Mouse (Mus musculus) cerebellum, adult 9-10 months (tissue): Measurements from ENCODE around the gene Bcl2.

Source experiments
- DNase-seq: peaks from one replicate; pipeline ENCODE4 v3.0.0; 2022

The Bcl2 gene

DNA sequence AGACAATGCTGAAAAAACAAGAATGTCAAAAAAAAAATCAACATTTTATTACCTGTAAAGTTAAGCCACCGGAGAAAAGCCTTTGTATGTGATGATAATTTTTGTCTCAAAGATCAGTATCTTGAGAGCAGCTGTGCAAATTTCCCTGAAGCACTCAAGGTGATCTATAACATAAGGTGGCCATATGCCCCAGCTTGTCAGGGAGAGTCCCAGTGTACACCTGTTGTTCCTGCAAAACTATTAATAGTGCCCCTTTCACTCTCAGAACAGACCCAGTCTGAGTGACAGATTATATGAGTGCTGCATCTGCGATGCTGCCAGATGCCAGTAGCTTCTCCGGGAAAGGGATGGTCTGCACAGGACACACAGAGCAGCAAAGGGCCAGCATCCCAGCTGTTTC is 95.3 kb downstream of the Bcl2 start:
- DNase-seq = no peak

DNA sequence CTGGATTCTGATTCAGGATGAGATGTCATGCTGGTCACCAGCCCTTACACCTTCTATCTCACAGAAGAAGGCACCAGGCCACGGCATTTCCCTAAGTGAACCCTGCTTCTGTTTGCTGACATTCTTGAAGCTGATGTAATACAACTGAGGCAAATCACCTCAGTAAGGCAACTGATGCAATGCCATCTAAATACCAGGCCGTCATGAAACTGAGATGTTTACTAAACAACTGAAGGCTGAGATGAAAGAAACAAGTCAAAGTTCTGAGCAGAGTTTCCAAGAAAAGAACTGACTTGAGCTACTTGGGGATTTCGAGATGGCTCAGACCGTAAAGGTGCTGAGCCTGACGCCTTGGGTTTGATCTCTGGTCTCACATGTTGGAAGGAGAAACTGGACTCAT is 97.1 kb downstream of the Bcl2 start:
- no peak for DNase-seq

DNA sequence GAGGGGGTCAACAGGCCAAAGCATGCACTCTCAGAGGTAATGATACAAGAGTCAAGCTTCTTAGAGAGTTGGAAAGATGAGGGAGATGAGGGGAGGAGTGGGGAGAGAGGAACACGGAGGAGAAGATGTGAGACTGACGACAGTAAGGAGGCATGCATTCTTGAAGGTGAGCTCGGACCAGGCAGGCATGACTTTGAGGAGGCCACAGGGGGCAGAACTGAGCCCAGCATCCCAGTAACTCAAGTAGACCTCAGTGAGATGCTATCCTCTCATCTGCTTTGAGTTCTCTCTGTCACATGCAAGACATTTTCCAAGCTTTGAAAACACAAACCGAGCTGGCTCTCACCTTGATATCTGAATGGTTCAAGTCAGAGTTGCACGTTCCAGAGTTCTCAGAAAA is 100.7 kb downstream of the Bcl2 start:
- DNase-seq = no peak

DNA sequence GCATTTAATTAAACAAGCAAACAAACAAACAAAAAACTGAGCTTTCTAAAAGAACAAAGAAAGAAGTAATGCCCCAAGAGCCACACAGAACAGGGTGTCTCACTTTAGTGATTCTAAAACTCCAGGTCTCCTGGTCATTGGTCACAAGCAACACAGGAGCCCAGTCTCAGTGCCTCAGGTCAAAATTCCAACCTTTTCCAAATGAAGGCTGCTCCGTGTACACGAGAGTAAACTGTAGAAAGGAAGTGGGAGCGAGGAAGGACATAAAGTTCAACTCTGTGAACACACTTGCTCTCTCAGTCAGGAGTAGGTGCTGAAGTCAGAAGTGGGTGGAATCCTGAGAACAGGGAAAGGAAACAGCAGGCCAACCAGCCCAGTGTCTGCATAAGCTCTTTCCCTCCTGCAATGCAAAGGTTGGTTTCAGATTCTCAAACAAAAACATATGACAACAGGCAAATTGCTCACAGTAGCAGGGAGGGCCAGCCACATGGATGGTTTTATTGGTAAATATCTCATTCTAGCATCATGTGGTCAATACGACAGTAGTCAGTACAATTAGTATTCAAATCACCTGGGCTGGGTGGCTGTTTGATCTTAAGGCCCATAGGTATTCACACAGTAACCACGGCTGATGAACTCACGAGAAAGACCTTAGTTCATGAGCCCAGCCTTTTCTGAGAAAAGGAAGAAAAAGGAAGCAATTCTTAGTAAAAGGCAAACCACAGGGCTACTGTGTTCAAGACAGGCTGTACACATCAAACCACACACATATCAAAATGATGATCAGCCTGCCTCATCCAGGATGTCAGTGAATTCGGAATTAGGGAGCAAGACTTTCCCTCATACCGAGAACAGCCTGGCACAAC is 101.7 kb downstream of the Bcl2 start:
- DNase-seq = no peak

DNA sequence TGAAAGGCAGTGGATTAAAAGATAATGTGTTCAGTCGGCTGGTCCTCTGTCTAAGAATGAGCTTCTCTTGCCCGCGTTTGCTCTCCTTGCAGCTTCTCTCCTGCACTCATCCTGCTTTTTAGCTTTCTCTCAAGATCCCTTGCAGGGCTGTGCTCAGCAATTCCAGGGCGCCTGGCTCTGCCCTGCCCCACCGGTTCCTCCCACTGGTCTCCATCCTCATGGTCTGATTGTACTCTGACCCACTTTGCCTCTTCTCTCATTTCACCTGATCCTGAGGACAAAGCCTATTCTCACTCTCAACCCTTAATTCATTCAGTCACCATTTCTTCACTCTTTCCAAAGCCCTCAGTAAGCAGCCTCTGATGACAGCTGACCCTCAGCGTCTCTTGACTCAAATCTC is 102.8 kb downstream of the Bcl2 start:
- DNase-seq = no peak

DNA sequence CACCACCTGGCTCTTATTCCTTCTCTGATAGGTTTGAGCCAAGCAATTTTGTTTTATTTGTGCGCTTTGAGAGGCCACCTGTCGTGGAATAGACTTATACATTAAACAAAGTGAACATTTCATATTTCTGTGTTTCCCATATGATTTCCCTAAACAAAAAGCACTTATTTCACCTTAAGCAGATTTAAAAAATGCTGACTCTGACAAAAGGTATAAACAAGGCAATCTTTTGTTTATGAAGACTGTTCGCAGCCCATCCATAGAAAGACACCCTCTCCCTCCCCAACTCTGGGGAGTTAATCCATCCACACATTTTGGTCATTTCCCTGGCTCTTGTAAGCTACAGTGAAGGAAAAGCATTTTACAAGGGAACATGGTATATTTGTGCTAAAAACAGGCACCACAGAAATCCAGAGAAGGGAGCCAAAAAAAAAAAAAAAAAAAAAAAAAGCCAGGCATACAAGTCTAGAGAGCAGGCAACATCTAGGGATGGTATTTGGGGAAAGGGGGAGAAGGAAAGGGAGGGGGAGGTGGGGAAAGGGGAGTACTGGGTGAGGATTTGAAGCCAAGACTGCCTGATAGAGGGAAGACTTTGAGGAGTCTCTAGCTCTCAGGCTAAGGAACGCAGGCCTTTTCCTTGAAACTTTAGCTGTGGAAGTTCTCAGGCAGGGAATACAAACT is 105.8 kb downstream of the Bcl2 start:
- DNase-seq = no peak

DNA sequence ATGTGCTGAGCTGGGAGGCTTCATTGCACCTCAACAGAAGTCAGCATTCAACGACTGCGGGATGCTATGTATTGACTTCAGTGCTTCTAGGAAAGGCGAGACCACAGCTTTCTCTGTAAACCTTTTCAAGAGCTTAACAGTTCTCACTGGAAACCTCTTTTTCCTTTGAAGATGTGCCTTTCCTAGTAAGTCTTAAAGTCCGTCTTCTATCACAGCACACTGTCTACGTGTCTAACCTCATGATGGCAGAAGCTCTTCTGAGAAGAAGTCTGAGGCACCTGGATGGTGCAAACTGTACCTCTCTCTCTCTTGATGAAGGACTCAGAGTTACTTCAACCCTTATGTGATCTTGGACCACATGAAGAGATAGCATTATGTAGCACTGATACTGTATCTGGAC is 107.1 kb downstream of the Bcl2 start:
- no peak for DNase-seq

DNA sequence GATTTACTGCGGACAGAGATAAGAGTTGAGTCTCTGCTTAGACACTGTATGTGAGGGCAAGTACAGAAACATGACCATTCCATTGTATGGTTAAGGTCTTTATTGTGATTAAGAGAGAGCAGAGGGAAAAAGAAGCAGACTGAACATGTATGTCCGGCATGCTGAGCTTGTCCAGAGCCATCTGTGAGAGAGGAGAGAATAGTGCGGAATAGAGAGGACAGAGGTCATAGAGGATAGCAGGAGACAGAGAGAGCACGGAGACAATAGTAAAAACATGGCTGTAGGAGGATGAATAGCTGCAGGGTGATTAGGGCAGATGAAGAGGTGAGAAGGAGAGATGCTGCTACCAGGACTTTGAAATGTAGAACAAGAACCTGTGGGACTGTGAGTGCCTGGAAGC is 110.7 kb downstream of the Bcl2 start:
- no peak for DNase-seq

DNA sequence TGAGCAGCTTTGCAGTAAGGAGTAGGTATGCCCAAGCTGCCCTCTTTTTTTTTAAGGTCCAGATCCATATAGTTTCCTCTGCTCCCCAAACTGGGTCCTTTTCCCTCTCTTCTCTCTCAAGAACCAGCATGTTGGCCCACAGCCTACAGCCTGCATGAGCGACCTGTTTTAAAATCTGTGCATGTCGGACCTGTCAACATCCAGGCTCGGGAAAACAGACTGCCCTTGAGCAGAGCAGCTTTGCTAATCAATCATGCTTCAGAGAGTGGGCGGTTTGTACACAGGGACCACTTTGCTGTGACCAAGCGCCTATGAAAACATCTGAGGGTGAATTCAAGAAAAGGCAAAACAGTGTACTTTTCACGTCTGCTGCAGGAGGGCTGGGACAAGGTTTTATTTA is 111.1 kb downstream of the Bcl2 start:
- peak; percentile 53 for DNase-seq

DNA sequence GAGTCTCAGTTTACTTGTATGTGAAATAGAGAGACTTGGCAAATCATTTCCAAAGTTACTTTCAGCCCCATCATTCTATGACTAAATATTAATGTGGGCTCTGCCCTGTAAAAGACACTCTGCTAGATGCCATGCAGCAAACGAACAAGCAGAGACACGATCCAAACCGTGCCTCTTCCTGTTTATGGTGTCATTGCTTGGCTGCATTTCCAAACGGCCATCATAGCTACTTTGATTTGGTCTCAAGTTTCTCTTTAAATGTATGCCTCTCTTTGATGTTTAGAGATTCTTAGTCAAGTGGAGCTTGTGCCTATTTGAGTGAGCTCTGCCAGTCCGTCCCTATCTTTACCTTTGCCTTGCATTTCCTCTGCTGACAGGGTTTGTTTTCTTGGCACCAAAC is 111.5 kb downstream of the Bcl2 start:
- DNase-seq = no peak

DNA sequence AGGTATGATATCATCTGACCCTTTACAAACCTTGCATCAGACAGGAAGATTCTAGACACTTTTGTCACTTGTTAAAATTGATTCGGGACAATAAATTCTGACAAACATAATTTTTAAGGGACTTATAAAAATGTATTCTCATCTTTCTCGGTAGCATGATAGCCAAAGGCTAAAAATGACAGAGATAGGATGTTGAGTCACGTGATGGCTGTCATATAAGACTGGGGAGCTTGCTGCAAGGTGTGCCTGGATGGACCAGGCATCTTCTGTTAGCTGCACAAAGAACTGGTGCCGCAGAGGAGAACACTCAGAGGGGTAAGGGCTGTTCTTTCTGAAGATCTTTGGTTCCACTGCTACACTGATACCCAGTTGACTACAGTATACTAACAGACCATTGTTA is 112.8 kb downstream of the Bcl2 start:
- DNase-seq = no peak

DNA sequence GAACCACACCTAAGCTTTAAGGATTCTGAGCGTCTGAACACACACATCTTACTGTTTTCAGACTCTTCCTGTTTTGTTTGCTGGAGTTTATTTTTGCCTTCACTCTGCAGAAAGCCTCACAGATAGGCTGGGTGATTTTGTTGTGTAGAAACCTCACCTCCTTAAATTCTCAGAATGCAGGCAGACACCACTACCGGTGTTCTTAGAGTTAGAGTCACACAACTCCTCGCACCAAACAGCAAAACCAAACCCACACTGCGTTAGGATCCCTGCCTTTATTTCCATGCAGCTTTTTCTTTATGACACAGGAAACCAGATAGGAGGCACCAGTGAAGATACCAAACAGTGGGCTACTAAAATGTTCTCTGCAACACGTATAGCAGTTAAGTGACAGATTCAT is 113.2 kb downstream of the Bcl2 start:
- DNase-seq = no peak

DNA sequence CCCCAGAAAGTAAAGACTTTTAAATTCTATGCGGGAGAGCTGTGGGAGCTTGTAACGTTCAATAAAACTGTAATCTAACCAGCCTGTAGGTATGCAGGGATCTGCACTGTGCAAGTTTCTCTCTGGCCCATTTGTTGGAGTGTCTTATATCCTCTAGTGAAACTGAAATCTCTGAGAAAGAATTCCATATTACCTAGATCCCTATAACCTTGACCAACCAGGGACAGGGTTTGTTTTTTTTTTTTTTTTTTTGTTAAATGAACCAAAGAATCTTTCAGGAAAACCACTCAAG is 115.8 kb downstream of the Bcl2 start:
- no peak for DNase-seq

DNA sequence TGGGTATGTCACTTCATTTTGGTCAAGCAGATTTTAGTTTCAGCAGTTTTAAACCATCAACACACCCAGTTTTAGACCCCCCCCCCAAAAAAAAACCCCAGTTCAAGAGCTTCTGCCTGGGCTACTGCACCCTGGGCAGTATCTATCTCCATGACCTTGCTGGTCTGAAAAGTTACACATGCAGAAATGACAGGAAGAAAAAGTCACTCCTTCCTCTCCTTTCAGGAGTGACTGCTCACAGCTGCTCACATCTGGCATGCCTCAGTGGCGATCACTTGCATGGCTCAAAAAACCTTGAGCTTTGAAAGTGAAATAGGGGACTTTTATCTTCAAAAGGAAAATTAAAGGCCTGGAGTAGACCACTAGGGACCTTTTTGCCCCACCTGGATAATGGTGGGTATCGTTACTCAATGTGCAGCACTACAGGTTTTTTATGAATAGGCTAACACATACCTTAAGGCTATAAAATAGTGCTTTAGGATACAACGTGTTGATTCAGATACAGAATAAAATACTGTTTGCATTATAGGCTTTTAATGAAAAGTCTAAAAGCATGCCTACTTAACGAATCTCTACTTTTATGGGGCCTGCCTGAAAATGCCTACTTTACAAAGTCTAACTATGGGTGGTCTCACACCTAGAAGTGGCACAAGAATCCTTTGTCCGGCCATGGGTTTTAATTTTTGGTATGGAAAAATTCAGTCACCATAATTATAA is 116.3 kb downstream of the Bcl2 start:
- DNase-seq = no peak

DNA sequence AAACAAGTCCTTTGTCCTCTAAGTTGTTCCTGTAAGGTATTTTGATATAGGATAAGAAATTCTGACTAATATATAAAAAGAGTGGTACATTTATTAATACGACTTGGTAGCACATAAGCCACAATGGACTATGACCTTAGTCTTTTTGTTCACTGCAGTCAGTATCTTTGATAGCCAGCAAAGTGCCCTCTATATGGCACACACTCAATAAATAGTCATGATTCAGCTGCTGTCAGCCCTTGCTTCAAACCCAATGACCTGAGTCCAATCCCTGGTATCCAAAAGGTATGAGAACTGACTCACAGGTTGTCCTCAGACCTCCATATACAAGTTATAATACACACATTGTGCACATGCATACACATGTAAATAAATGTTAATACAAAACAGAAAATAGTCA is 117.7 kb downstream of the Bcl2 start:
- no peak for DNase-seq

DNA sequence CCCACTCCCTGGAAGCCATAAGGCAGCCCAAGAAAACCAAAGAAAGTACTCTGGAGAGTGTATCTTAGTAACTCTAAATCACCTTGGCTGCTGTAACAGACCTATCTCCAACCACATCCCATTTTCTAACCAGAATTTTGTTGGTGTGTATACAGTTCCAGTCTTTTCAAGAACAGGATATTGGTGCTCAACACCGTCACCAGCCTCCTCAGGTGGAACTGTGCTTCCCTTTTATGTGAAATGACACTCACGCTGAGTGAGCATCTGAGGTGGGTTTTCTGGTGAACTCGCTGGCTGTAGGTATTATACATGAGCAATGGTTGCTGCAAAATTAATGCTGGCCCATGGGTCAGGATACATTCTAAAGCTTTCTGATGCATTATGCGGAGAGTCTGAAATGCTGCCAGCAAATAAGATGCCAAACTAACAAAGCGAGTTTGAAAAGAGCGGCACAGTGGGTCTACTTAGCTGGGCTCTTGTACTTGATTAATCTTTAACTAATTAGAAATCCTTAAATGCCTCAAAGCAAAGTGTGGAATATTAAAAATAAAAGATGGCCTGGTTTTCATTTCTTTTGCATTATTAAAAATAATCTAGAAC is 118.7 kb downstream of the Bcl2 start:
- DNase-seq = no peak

DNA sequence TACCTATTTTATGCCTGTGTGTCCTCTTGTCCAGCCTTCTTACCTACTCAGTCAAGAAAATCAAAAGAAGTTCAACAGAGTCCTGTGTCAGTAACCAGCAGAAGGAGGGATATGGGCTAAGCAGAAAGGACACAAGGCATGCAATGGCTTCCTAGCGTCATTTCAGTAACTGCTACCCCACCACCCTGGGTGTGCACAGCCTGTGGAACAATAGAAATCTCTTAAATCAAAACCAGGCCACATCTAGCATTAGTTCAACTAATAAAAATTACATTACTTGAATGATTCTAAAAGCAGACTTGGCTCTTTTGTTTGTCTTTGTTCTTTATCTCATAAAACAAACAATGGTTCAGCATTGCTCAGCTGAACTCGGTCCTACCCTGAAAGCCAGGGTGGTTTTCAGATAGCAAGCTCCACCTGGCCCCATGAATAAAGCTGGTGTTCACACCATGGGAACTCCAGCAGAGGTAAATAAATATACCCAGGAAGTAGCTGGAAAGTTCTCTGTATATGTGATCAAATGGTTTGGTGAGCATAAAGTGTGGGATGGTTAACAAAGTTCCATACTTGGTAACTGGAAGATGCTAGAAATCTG is 122.8 kb downstream of the Bcl2 start:
- no peak for DNase-seq

DNA sequence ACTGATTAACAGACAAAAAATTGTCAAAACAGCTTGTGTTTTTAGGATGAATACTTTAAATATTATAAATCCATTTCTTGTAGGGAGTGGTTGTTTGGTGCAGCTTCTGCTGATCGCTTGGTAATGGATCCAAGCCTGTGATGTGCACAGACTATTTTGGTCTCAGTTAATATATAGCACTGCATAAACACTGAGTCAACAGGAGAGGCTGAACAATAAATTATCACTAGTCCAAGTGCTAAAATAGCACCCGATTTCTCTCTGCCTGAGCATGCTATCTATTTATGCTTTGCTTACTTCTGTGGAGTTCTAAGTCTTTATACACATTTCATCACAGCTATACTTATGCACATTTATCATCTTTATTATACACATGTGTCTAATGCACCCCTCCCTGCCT is 124.9 kb downstream of the Bcl2 start:
- no peak for DNase-seq

DNA sequence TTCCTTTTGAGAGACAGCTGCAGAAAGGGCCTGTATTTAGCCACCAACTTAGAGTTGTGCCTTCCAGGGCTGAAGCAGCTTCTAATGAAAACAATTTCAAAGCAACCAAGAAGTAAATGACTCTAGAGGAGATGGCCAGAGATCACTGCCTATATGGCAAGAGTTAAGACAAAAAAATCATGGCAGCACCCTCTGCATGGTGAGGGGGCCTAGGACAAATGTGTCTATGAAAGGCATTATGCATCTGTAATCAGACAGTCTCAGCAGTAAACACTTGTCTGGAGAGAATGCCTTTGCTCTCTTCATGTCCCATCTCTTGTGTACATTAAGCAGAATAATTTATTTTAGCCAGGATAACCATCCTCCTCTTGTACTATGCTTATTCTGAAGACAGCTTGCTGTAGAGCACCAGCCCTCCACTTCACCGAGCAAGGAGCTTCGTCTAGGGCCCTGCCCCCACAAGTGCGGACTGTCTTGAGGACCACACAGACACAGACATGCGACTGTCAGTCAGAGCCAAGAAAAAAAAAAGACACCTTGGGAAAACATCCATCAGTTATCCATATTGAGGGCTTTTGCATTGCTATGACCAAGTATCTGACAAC is 126.1 kb downstream of the Bcl2 start:
- no peak for DNase-seq

DNA sequence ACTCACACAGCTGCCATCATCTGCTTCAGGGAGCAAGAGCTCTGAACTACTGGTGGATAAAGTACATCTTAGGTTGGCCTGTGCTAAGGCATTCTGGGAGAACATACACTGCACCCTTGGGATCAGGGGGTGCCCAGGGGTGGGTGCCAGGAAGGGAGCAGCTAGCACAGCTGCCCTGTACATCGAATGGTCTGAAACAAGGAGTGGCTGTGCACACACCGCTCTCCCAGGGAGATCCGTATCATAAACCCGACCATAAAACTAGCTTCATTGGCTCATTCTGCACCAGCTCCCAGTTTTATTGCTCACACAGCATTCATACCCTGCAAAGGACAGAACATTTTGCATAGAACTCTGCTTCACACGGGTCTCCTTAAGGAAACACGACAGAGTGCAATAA is 127.3 kb downstream of the Bcl2 start:
- no peak for DNase-seq

DNA sequence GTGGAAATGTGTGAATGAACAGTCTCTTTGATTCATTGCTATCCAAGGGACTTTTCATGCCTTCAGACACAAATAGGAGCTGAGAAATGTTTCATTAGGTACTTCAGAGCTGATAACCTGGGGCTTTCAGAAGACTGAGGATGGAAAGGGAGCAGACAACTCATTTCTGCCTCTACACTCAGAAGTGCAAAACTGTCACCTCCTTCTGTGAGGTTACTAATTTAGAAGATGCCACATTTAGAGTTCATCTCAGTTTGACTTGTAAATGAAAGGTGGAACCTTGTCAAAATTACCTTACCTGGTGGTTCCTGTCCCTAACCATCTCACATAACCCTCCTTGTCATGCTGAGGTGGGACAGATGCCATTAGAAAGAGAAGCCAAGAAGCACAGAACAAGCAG is 128.7 kb downstream of the Bcl2 start:
- no peak for DNase-seq

DNA sequence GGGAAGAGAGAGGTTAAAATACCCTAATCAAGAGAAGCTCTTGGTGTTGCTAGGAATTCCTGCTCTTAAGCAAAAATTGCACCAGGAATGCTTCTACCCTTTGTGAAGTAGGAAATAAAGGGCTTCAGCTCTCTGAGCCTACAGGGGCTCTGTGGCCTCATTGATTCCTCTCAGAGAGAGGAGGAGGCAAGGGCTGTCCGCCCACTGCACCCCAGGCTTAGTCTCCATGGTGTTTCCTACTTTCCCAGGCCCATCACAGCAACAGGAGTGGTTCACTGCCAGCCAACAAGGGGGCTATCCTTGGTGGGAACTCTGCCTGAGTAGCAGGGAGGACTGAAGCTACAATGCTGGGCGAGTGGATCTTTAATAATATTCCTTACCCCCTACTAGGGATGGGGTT is 129.2 kb downstream of the Bcl2 start:
- no peak for DNase-seq

DNA sequence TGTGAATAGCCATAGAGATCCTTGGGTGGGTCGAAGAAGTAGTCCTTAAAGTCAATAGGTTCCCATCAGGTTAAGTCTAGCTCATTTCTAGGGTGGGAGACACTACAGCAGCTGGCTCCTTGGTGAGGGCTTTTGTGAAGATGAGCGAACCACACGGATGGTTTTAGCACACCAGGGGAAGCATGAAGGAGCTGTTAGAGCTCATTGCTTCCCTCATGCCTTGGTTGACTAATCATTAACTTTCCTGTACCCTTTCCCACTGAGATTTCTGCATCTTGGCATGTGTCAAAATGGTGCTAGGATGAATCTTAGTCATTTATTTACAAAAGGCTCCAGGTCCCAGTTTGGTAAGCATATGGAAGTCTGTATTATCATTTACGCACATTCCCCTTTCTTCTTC is 129.8 kb downstream of the Bcl2 start:
- no peak for DNase-seq
